Mouse (Mus musculus) embryonic facial prominence, embryonic 15.5 days (tissue): ENCODE results near the gene Eda2r. TPM values are rescaled to one million over a fixed set of nuclear protein-coding genes. Genes with fewer than 3 reads are reported as not detected.

ENCODE experiments used
- ATAC-seq: fragments of 200-750 bp; cut with Nextera tagmentation; 2 replicates; pipeline ENCODE4 v1.8.0; 2017; ENCODE audit warnings: low read depth, moderate TSS enrichment; ENCODE audit not compliant: insufficient number of reproducible peaks, low FRiP score, low TSS enrichment
- H3K27ac ChIP-seq: fragments of 300-500 bp; sonication (generic); replicated peaks from 2 replicates; pipeline ENCODE4 v1.5.1; 2015; ENCODE audit warnings: mild to moderate bottlenecking, inconsistent platforms
- H3K27me3 ChIP-seq: fragments of 300-500 bp; sonication (generic); 2 replicates; pipeline ENCODE4 v1.6.1; 2015; ENCODE audit warnings: inconsistent platforms
- H3K36me3 ChIP-seq: fragments of 300-500 bp; sonication (generic); 2 replicates; pipeline ENCODE4 v1.6.1; 2015; ENCODE audit warnings: mild to moderate bottlenecking, inconsistent platforms
- H3K4me1 ChIP-seq: fragments of 300-500 bp; sonication (generic); 2 replicates; pipeline ENCODE4 v1.6.1; 2015; ENCODE audit warnings: inconsistent platforms
- H3K4me2 ChIP-seq: fragments of 300-500 bp; sonication (generic); replicated peaks from 2 replicates; pipeline ENCODE4 v1.6.1; 2015; ENCODE audit warnings: mild to moderate bottlenecking, inconsistent platforms
- H3K4me3 ChIP-seq: fragments of 300-500 bp; sonication (generic); replicated peaks from 2 replicates; pipeline ENCODE4 v1.5.1; 2015; ENCODE audit warnings: mild to moderate bottlenecking, inconsistent platforms
- H3K9ac ChIP-seq: fragments of 300-500 bp; sonication (generic); 2 replicates; pipeline ENCODE4 v1.6.1; 2015; ENCODE audit warnings: inconsistent platforms
- H3K9me3 ChIP-seq: fragments of 300-500 bp; sonication (generic); replicated peaks from 2 replicates; pipeline ENCODE4 v1.6.1; 2016; ENCODE audit warnings: inconsistent platforms
- WGBS: fragments of 180-500 bp; shearing (Covaris S2); methylation state at CpG from one replicate; pipeline ENCODE4 v1.1.7; 2015; 5-methylcytosine and 5-hydroxymethylcytosine counted together
- polyA plus RNA-seq: library from polyadenylated mRNA; unstranded; fragments of >200 nt; fragmentation: Nextera tagmentation; extraction: Ambion mirVana; gene quantifications from 2 replicates; pipeline ENCODE4 v1.2.1, GENCODE M21; 2015

Gene Eda2r
- polyA plus RNA-seq, result 1.3 and 1.5 TPM in 2 replicates

GRCm38 (mm10) chrX:97377065-97377421 lies at the start of gene Eda2r:
Gene Eda2r (minus strand): TSS chrX:97377216.
- 14% methylated on average over 8 of the region's 8 CpGs for WGBS
- no peaks in the 10 kb centered on the region for H3K27me3 ChIP-seq
- H3K4me1 ChIP-seq, result no peaks in the 10 kb centered on the region
- peak within 1 kb of the TSS; percentile 16 for H3K4me3 ChIP-seq
- no peaks in the 10 kb centered on the region for H3K36me3 ChIP-seq
- no peak within 1 kb of the TSS for H3K9ac ChIP-seq
- peak within 1 kb of the TSS; percentile 38 for H3K4me2 ChIP-seq
- no peak within 1 kb of the TSS for H3K27ac ChIP-seq
- no peaks in the 10 kb centered on the region for H3K9me3 ChIP-seq
- peak; percentile 88 for ATAC-seq

GRCm38 (mm10) chrX:97397872-97398271 lies 20.9 kb upstream of the Eda2r start:
- Histone ChIP-seq H3K4me3 (no peak overlapping the region), H3K4me1 (no peaks in the 10 kb centered on the region), H3K36me3 (no peaks in the 10 kb centered on the region), H3K27me3 (no peaks in the 10 kb centered on the region), H3K27ac (no peak overlapping the region), H3K9ac (no peak overlapping the region), H3K9me3 (no peaks in the 10 kb centered on the region), H3K4me2 (no peak overlapping the region)
- 62% methylated on average over 2 of the region's 2 CpGs for WGBS
- no peak for ATAC-seq

GRCm38 (mm10) chrX:97378076-97378475 lies 1.1 kb upstream of the Eda2r start:
- no peak overlapping the region for H3K27ac ChIP-seq
- no peaks in the 10 kb centered on the region for H3K36me3 ChIP-seq
- no peak overlapping the region for H3K4me2 ChIP-seq
- H3K4me1 ChIP-seq, result no peaks in the 10 kb centered on the region
- no peaks in the 10 kb centered on the region for H3K9me3 ChIP-seq
- no peak for ATAC-seq
- WGBS, result 55% methylated on average over 1 of the region's 1 CpGs
- H3K27me3 ChIP-seq, result no peaks in the 10 kb centered on the region
- H3K4me3 ChIP-seq, result no peak overlapping the region
- no peak overlapping the region for H3K9ac ChIP-seq

GRCm38 (mm10) chrX:97376321-97377064 lies 523 bp downstream of the Eda2r start:
- Histone ChIP-seq H3K9ac (no peak overlapping the region), H3K36me3 (no peaks in the 10 kb centered on the region), H3K4me1 (no peaks in the 10 kb centered on the region), H3K9me3 (no peaks in the 10 kb centered on the region), H3K4me2 (peak overlapping the region; percentile 38), H3K27ac (no peak overlapping the region), H3K27me3 (no peaks in the 10 kb centered on the region), H3K4me3 (peak overlapping the region; percentile 16)
- ATAC-seq, result peak; percentile 85
- WGBS, result 11% methylated on average over 15 of the region's 15 CpGs

GRCm38 (mm10) chrX:97372826-97373225 lies 4.2 kb downstream of the Eda2r start:
- Histone ChIP-seq H3K27ac (no peak overlapping the region), H3K27me3 (no peaks in the 10 kb centered on the region; the same call in 1 of the 2 replicates), H3K4me2 (no peak overlapping the region), H3K9ac (no peak overlapping the region), H3K9me3 (no peaks in the 10 kb centered on the region), H3K36me3 (no peaks in the 10 kb centered on the region), H3K4me1 (no peaks in the 10 kb centered on the region), H3K4me3 (no peak overlapping the region)
- 70% methylated on average over 2 of the region's 2 CpGs for WGBS
- no peak for ATAC-seq

- Histone ChIP-seq H3K9ac (no peak overlapping the region), H3K27me3 (no peaks in the 10 kb centered on the region; the same call in 1 of the 2 replicates), H3K4me3 (no peak overlapping the region), H3K4me2 (no peak overlapping the region), H3K36me3 (no peaks in the 10 kb centered on the region), H3K4me1 (no peaks in the 10 kb centered on the region), H3K27ac (no peak overlapping the region), H3K9me3 (no peaks in the 10 kb centered on the region)
- WGBS, result 35% methylated on average over 1 of the region's 1 CpGs
- no peak for ATAC-seq
These were observed 7.8 kb downstream of the Eda2r start for GRCm38 (mm10) chrX:97369206-97369605.

GRCm38 (mm10) chrX:97368741-97369140 lies 8.3 kb downstream of the Eda2r start:
- H3K4me2 ChIP-seq, result no peak overlapping the region
- no peaks in the 10 kb centered on the region for H3K9me3 ChIP-seq
- H3K4me1 ChIP-seq, result no peaks in the 10 kb centered on the region
- 57% methylated on average over 2 of the region's 2 CpGs for WGBS
- no peaks in the 10 kb centered on the region for H3K36me3 ChIP-seq
- H3K9ac ChIP-seq, result no peak overlapping the region
- H3K4me3 ChIP-seq, result no peak overlapping the region
- ATAC-seq, result no peak
- H3K27ac ChIP-seq, result no peak overlapping the region
- no peaks in the 10 kb centered on the region; the same call in 1 of the 2 replicates for H3K27me3 ChIP-seq

GRCm38 (mm10) chrX:97360919-97361318 lies 16.1 kb downstream of the Eda2r start:
- no peaks in the 10 kb centered on the region for H3K9me3 ChIP-seq
- H3K4me3 ChIP-seq, result no peak overlapping the region
- no peaks in the 10 kb centered on the region for H3K4me1 ChIP-seq
- no peak for ATAC-seq
- no peak overlapping the region for H3K4me2 ChIP-seq
- H3K9ac ChIP-seq, result no peak overlapping the region
- WGBS, result 46% methylated on average over 2 of the region's 2 CpGs
- H3K27me3 ChIP-seq, result no peaks in the 10 kb centered on the region
- H3K36me3 ChIP-seq, result no peaks in the 10 kb centered on the region
- no peak overlapping the region for H3K27ac ChIP-seq

- Histone ChIP-seq H3K4me2 (no peak overlapping the region), H3K9ac (no peak overlapping the region), H3K9me3 (no peaks in the 10 kb centered on the region), H3K4me3 (no peak overlapping the region), H3K27ac (no peak overlapping the region), H3K36me3 (no peaks in the 10 kb centered on the region), H3K4me1 (no peaks in the 10 kb centered on the region), H3K27me3 (no peaks in the 10 kb centered on the region)
- ATAC-seq, result no peak
These were observed 49.1 kb downstream of the Eda2r start for GRCm38 (mm10) chrX:97327891-97328290.
